Mouse (Mus musculus) bone marrow, adult 2 months (tissue): Measurements from ENCODE around the gene Rcsd1. TPM values are rescaled to one million over a fixed set of nuclear protein-coding genes. Genes with fewer than 3 reads are reported as not detected.

Experiments used
- H3K27ac ChIP-seq: fragments of 200-500 bp; 2 replicates; pipeline ENCODE4 v1.5.1; 2012; ENCODE audit warnings: low read depth, mild to moderate bottlenecking, control low read depth, inconsistent platforms, low read length; ENCODE audit not compliant: control insufficient read depth, poor library complexity, insufficient read depth
- H3K4me1 ChIP-seq: fragments of 200-500 bp; 2 replicates; pipeline ENCODE4 v1.6.1; 2011; ENCODE audit warnings: low read length; ENCODE audit not compliant: control insufficient read depth, insufficient read depth
- H3K4me3 ChIP-seq: fragments of 200-500 bp; replicated peaks from 2 replicates; pipeline ENCODE3; 2011; ENCODE audit warnings: mild to moderate bottlenecking, low read depth, low read length, control low read depth; ENCODE audit not compliant: control insufficient read depth
- CTCF ChIP-seq: fragments of 200-500 bp; IDR thresholded peaks from 2 replicates; pipeline ENCODE4 v1.5.1; 2011; ENCODE audit warnings: low read length, control low read depth; ENCODE audit not compliant: control insufficient read depth, insufficient read depth
- POLR2A ChIP-seq: fragments of 200-500 bp; IDR thresholded peaks from 2 replicates; pipeline ENCODE4 v1.6.1; 2011; ENCODE audit warnings: low read depth, mild to moderate bottlenecking, control low read depth, low read length, borderline replicate concordance; ENCODE audit not compliant: control insufficient read depth
- WGBS: fragments of 180-500 bp; shearing (Covaris S2); methylation state at CpG from one replicate; pipeline ENCODE4 v1.1.7; 2018; 5-methylcytosine and 5-hydroxymethylcytosine counted together
- polyA plus RNA-seq: library from polyadenylated mRNA; stranded (reverse); fragments of >200 nt; gene quantifications from 2 replicates; pipeline ENCODE4 v1.2.4, GENCODE M21; 2011; ENCODE audit warnings: low replicate concordance; ENCODE audit not compliant: missing spikeins, insufficient read depth, insufficient read length

Rcsd1 gene
- polyA plus RNA-seq, 1 experiment = 119 TPM

DNA sequence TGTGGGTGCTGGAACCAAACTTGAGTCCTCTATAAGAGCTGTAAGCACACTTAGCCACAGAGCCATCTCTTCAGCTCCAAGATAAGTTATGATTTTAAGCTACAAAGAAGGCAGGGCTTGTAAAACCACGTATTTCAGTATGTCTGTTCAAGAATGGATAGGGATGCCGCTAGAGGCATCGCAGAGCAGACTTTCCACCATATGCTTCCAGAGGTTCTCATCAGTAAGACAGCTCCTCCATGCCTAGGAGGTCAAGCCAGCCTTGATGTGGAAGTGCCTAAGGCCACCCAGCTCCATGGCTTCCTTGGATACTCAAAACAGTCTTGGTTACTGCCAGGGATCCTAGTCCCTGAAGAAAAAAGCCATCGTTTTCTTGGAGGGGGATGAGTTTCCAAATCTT is 64.5 kb downstream of the Rcsd1 start:
- Histone ChIP-seq H3K4me3 (no peak overlapping the region), H3K4me1 (no peaks in the 10 kb centered on the region; the same call in 1 of the 2 replicates)
- 71% methylated on average over 4 of the region's 4 CpGs for WGBS

DNA sequence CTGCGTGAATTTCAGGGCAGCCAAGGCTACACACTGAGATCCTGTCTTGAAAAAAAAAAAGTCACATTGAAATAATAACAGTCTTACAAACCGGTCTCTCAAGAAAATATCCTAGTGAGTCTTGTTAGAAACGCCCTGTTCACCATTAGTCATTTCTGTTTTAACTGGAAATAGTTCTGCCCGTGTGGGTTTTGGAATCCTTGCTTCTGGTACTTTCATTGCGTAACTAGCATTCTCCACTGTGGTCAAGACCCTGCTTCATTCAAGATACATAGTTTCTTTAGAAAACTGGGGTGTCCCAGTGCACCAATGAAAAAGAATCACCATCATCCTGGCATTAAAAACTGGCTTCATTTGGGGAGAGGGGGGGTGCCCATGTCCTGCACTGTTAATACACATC is 65.8 kb downstream of the Rcsd1 start:
- TF ChIP-seq POLR2A (no peak), CTCF (no peak)
- H3K27ac ChIP-seq = no peak overlapping the region
- 41% methylated on average over 5 of the region's 5 CpGs for WGBS
- no peaks in the 10 kb centered on the region; the same call in 1 of the 2 replicates for H3K4me1 ChIP-seq
- H3K4me3 ChIP-seq = no peak overlapping the region

More for the DNA sequence above, 64.5 kb downstream of the Rcsd1 start:
- TF ChIP-seq POLR2A (no peak), CTCF (no peak)
- H3K27ac ChIP-seq = no peak overlapping the region

DNA sequence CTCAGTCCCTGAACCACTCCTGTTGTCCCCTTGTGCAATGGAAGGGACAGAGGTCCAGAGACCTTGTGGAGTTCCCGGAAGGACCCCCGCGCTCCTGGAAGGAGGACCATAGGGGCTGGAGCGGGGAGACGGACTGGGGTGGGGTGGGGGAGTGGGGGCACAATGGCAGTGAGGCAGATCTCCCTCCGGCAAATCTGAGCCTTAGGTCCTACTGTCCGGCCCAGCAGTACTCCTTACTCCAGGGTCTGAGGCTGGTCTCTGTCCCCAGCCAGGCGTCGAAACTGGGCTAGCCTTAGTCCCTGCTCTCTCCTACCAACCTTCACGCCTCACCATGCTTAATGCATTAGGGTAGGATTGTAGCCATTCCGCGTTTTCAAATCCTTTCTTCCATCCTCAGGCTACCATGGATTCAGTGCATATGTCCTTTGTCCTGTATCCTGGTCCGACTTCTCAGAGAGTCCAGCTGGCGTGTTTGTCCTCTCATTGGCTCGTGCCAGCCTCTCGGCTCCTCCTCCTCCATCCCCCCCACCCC is 66.7 kb downstream of the Rcsd1 start:
- Histone ChIP-seq H3K4me3 (peak overlapping the region; percentile 71), H3K4me1 (no peaks in the 10 kb centered on the region; the same call in 1 of the 2 replicates), H3K27ac (peak overlapping the region; percentile 82)
- 6% methylated on average over 16 of the region's 16 CpGs for WGBS
- TF ChIP-seq CTCF (no peak), POLR2A (no peak)

DNA sequence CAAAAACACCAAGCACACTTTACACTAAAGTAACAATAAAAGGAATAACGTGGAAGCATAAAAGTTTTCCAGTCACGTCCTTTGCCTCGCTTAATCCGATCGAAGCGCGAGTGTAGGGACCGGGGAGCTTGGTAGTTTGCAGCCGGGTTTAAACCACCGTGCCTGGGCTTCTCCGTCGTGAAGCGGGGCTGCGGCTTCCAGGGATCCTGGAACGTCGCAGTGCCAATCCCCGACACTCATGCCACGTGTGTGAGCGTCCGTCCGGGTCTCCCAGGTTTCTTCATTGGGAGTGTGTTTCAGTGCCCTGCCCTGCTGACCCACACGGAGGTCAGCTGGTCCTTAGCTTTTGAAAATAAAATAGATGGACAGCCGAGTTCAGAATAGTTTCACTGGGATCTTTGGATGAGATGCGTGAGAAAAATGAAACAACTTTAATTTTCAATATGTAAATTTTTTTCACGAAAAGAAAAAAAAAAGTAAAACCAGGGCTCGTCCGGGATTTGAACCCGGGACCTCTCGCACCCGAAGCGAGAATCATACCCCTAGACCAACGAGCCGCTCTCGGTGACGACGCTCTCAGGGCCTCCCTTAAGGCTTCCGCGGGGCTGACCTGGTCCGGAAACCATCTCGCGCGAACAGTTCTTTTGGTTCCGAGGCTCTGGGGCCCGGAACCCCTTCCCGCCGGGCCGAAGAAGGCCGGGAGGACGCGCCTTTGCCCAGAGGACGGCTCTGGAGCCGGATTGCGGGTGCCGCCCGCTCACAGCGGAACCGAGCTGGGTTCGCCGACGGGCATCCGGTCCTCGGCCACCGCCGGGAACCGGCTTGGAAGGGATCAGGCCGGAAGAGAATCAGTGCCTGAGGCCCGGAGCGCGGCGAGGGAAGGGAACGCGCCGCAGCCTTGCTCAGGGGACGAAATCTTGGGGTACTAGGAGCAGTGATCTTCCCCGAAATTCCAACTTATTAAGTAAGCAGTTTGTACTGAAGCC is 67.5 kb downstream of the Rcsd1 start:
- no peak for TF ChIP-seq CTCF
- peak; percentile 43; the same call in 1 of the 2 replicates for TF ChIP-seq POLR2A

DNA sequence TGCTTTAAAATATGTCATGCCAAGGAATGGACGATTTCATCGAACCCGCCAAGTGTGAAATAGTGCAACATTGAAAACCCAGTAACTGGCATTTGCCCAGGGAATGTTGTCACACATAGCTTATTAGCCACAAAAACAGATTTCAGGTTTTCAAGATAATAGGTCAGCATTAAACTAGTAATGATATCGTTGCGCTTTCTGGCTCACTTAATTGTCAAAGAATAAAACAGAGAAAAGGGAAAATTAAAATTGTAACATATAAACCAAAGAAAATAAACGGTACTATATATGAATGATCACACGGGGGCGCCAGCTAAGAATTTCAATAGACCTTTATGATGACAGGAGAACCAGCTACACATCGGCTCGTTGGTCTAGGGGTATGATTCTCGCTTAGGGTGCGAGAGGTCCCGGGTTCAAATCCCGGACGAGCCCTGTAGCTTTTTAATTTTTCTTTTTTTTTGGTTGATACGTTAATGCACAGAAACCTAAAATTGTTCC is 68.2 kb downstream of the Rcsd1 start:
- Histone ChIP-seq H3K4me3 (peak overlapping the region; percentile 89), H3K4me1 (no peaks in the 10 kb centered on the region; the same call in 1 of the 2 replicates), H3K27ac (no peak overlapping the region)
- WGBS = 9% methylated on average over 16 of the region's 16 CpGs
- no peak for TF ChIP-seq POLR2A
- no peak for TF ChIP-seq CTCF

More for the DNA sequence above, 67.5 kb downstream of the Rcsd1 start:
- Histone ChIP-seq H3K4me1 (no peaks in the 10 kb centered on the region; the same call in 1 of the 2 replicates), H3K27ac (peak overlapping the region; percentile 82), H3K4me3 (peak overlapping the region; percentile 89)
- WGBS = under 1% methylated on average over 75 of the region's 75 CpGs

DNA sequence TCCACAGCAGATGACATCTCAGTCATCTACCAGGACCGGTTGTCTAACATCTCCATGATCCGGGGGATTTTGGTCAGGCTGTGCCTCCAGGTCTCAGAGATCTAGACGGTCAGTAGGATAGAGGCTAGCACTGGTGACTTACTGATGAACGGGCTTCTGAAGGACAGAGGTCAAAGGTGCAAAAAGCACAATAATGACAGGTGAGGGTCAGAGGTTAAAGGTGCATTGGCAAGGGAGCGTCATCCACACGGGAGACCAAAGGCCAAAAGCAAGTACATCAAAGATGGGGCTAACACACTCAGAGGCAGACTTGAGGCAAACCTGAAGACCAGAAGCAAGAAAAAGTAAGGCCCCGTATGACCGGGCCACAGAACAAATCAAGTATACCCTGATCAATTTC is 73.3 kb downstream of the Rcsd1 start:
- H3K4me3 ChIP-seq = no peak overlapping the region
- no peaks in the 10 kb centered on the region; the same call in 1 of the 2 replicates for H3K4me1 ChIP-seq
- WGBS = 89% methylated on average over 8 of the region's 8 CpGs
- TF ChIP-seq CTCF = no peak
- TF ChIP-seq POLR2A = no peak
- no peak overlapping the region for H3K27ac ChIP-seq

DNA sequence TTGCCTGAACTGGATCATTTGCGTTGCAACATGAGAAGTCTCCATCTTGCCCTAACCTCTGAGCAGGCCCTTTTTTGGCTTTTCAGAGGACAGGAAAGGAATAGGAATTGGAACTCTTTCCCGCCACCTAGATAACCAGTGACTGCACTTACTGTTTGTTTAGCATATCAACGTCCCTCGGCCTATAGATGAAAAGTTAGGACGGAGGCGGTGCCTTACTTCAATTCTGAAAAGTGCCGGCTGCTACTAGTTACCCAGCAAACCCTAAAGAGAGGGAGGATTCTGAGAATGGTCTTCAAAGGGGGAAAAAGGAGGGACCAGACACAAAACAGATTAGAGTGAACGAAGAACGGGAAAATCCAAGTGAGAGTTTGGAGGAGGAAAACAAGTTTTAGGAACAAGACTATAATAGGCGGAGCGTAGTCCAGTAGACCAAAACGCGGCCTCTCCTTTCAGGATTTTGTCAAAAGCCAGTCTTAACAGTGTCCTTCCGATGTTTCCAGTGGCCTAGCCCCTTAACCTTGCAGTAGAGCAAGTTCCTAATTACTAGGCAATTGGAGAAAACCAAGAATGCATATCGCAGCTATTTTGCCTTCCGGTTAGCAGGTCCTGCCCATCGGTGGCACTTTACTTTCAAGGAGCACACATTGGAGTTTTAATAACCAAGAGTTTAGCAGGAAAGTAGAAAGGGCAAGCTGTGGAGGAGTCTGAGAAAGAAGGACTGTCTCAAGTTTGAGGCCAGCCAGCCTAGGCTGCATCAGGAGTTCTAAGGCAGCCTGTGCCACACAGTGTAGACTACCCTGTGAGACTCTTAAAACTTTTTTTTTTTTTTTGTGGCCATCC is 74.3 kb downstream of the Rcsd1 start:
- no peak overlapping the region for H3K27ac ChIP-seq
- no peaks in the 10 kb centered on the region; the same call in 1 of the 2 replicates for H3K4me1 ChIP-seq
- TF ChIP-seq CTCF (no peak), POLR2A (no peak)
- no peak overlapping the region for H3K4me3 ChIP-seq
- WGBS = 74% methylated on average over 17 of the region's 17 CpGs
